Mouse (Mus musculus): ENCODE measurements around the gene Usp4. TPM values are rescaled to one million over a fixed set of nuclear protein-coding genes. Genes with fewer than 3 reads are reported as not detected.

The Usp4 gene
- polyA plus RNA-seq, 1 experiment from 2014 or later = 140 TPM

DNA sequence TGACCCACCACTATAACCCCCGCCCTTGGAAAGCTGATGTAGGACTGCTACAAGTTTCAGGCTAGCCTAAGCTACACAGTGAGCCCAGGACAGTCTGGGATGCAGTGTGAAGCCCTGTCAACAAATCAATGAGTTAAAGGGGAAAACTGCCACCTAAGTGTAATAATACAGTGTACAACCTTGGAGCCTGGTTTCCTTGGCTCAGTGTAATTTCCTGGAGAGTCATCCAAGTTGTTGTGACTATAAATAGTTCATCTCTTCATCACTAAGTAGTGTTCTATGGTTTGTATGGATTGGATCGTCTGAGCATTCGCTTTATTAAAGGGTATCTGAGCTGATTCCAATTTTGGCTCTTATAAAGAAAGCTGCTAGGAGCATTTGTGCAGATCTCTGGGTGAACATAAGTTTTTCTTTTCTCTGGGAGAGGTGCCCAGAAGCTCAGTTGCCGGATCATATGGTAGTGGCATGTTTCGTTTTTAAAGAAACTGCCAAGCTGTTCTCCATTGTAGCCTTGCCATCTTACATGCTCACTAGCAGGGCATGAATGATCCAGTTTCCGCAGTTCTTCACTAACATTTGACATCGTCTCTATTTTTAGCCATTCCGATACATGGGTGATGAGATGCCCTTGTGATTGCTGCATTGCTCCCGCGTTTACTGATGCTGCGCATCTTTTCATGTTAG, 93.7 kb downstream of the Usp4 start:
- H3K27me3 ChIP-seq (ENCODE audit: low read depth, poor library complexity, severe bottlenecking) = no peaks in the 10 kb centered on the region
- no peak overlapping the region for H3K27ac ChIP-seq
- no peaks in the 10 kb centered on the region for H3K36me3 ChIP-seq
- H3K4me1 ChIP-seq = no peaks in the 10 kb centered on the region; the same call in 1 of the 2 replicates
- H3K9me3 ChIP-seq (replicated peaks) = no peaks in the 10 kb centered on the region
- 92% methylated on average over 11 of the region's 11 CpGs for WGBS
- H3K4me3 ChIP-seq = no peak overlapping the region
- no peak for DNase-seq (ENCODE audit: low spot score)

Other genes with a start within 250 kb of the Usp4 start
- gene Bsn, start 157.5 kb upstream of the Usp4 start, polyA plus RNA-seq (2016; fragmentation: Nextera tagmentation; extraction: Ambion mirVana) = 1.7 TPM in 2 replicates
- 59.6 and 59.9 TPM in 2 replicates for gene Dag1, start 83.9 kb upstream of the Usp4 start, polyA plus RNA-seq (2016; fragmentation: Nextera tagmentation; extraction: Ambion mirVana)
- 32.9 and 35.8 TPM in 2 replicates for gene Nicn1, start 57.4 kb upstream of the Usp4 start, polyA plus RNA-seq (2016; fragmentation: Nextera tagmentation; extraction: Ambion mirVana)
- gene Amt, start 51.0 kb upstream of the Usp4 start, polyA plus RNA-seq (2016; fragmentation: Nextera tagmentation; extraction: Ambion mirVana) = 23.1 and 24.8 TPM in 2 replicates
- gene Rhoa, start 41.7 kb upstream of the Usp4 start, polyA plus RNA-seq (2016; fragmentation: Nextera tagmentation; extraction: Ambion mirVana) = 246 and 250 TPM in 2 replicates
- 9.2 and 11.5 TPM in 2 replicates for gene Tcta, start 41.7 kb upstream of the Usp4 start, polyA plus RNA-seq (2016; fragmentation: Nextera tagmentation; extraction: Ambion mirVana)
- 824 and 909 TPM in 2 replicates for gene Gpx1, start 8.9 kb upstream of the Usp4 start, polyA plus RNA-seq (2016; fragmentation: Nextera tagmentation; extraction: Ambion mirVana)
- 0.69 and 0.98 TPM in 2 replicates for gene 1700102P08Rik, start 45.0 kb downstream of the Usp4 start, polyA plus RNA-seq (2016; fragmentation: Nextera tagmentation; extraction: Ambion mirVana)
- gene Ccdc36, start 80.6 kb downstream of the Usp4 start, polyA plus RNA-seq (2016; fragmentation: Nextera tagmentation; extraction: Ambion mirVana) = 1.1 and 1.3 TPM in 2 replicates
- gene BC048562, start 88.6 kb downstream of the Usp4 start, polyA plus RNA-seq (2016; fragmentation: Nextera tagmentation; extraction: Ambion mirVana) = not detected in 2 replicates
- gene Ccdc71, start 112.7 kb downstream of the Usp4 start, polyA plus RNA-seq (2016; fragmentation: Nextera tagmentation; extraction: Ambion mirVana) = 62.8 and 65.8 TPM in 2 replicates
- gene Klhdc8b, start 113.7 kb downstream of the Usp4 start, polyA plus RNA-seq (2016; fragmentation: Nextera tagmentation; extraction: Ambion mirVana) = 10.9 and 17.8 TPM in 2 replicates
- gene Lamb2, start 131.9 kb downstream of the Usp4 start, polyA plus RNA-seq (2016; fragmentation: Nextera tagmentation; extraction: Ambion mirVana) = 19.7 and 31.6 TPM in 2 replicates
- gene Usp19, start 142.7 kb downstream of the Usp4 start, polyA plus RNA-seq (2016; fragmentation: Nextera tagmentation; extraction: Ambion mirVana) = 87.2 and 107 TPM in 2 replicates
- 124 and 127 TPM in 2 replicates for gene Qars, start 159.9 kb downstream of the Usp4 start, polyA plus RNA-seq (2016; fragmentation: Nextera tagmentation; extraction: Ambion mirVana)
- gene Qrich1, start 169.0 kb downstream of the Usp4 start, polyA plus RNA-seq (2016; fragmentation: Nextera tagmentation; extraction: Ambion mirVana) = 170 and 173 TPM in 2 replicates
- 255 and 288 TPM in 2 replicates for gene Impdh2, start 212.4 kb downstream of the Usp4 start, polyA plus RNA-seq (2016; fragmentation: Nextera tagmentation; extraction: Ambion mirVana)
- 46.2 and 49.3 TPM in 2 replicates for gene Ndufaf3, start 219.6 kb downstream of the Usp4 start, polyA plus RNA-seq (2016; fragmentation: Nextera tagmentation; extraction: Ambion mirVana)
- gene Dalrd3, start 222.0 kb downstream of the Usp4 start, polyA plus RNA-seq (2016; fragmentation: Nextera tagmentation; extraction: Ambion mirVana) = 175 and 214 TPM in 2 replicates
- gene Wdr6, start 230.9 kb downstream of the Usp4 start, polyA plus RNA-seq (2016; fragmentation: Nextera tagmentation; extraction: Ambion mirVana) = 165 and 236 TPM in 2 replicates
- gene P4htm, start 249.8 kb downstream of the Usp4 start, polyA plus RNA-seq (2016; fragmentation: Nextera tagmentation; extraction: Ambion mirVana) = 3.7 and 6.5 TPM in 2 replicates

All from limb, embryonic 10.5 days (tissue).